Mouse (Mus musculus): ENCODE results near the gene Ank2. TPM values are rescaled to one million over a fixed set of nuclear protein-coding genes. Genes with fewer than 3 reads are reported as not detected.

Ank2 gene
- polyA plus RNA-seq, 1 experiment from 2014 or later = 16.6 TPM

- Histone ChIP-seq H3K36me3 (ENCODE audit: control insufficient read depth, insufficient read depth, low read length) (no peaks in the 10 kb centered on the region; the same call in 1 of the 2 replicates), H3K9ac (ENCODE audit: low read length) (no peak overlapping the region), H3K4me2 (ENCODE audit: low read depth, severe bottlenecking) (no peak overlapping the region), H3K27ac (replicated peaks; ENCODE audit: low read depth, low read length) (no peak overlapping the region), H3K27me3 (ENCODE audit: control insufficient read depth, insufficient read depth, low read length) (no peaks in the 10 kb centered on the region), H3K4me1 (ENCODE audit: control insufficient read depth, insufficient read depth, low read length) (no peaks in the 10 kb centered on the region), H3K4me3 (ENCODE audit: low read depth, low read length) (no peak overlapping the region), H3K9me3 (ENCODE audit: control insufficient read depth, low read length) (no peaks in the 10 kb centered on the region)
- DNase-seq (ENCODE audit: low spot score) (no peak), ATAC-seq (ENCODE audit: insufficient number of reproducible peaks, low FRiP score, low TSS enrichment, low read depth) (no peak)
- WGBS = 90% methylated on average over 3 of the region's 3 CpGs
Measured at GRCm38 (mm10) chr3:127034983-127035382, 464.2 kb downstream of the Ank2 start.

GRCm38 (mm10) chr3:127023992-127024391 is 475.2 kb downstream of the Ank2 start:
- ATAC-seq (ENCODE audit: insufficient number of reproducible peaks, low FRiP score, low TSS enrichment, low read depth) (no peak), DNase-seq (ENCODE audit: low spot score) (no peak)
- no peaks in the 10 kb centered on the region for H3K9me3 ChIP-seq (ENCODE audit: control insufficient read depth, low read length)
- no peaks in the 10 kb centered on the region for H3K27me3 ChIP-seq (ENCODE audit: control insufficient read depth, insufficient read depth, low read length)
- H3K4me2 ChIP-seq (ENCODE audit: low read depth, severe bottlenecking) = no peak overlapping the region
- no peak overlapping the region for H3K27ac ChIP-seq (replicated peaks; ENCODE audit: low read depth, low read length)
- no peaks in the 10 kb centered on the region for H3K4me1 ChIP-seq (ENCODE audit: control insufficient read depth, insufficient read depth, low read length)
- H3K4me3 ChIP-seq (ENCODE audit: low read depth, low read length) = no peak overlapping the region
- no peak overlapping the region for H3K9ac ChIP-seq (ENCODE audit: low read length)
- WGBS = 93% methylated on average over 4 of the region's 4 CpGs
- H3K36me3 ChIP-seq (ENCODE audit: control insufficient read depth, insufficient read depth, low read length) = no peaks in the 10 kb centered on the region

GRCm38 (mm10) chr3:127020167-127020566 is 479.0 kb downstream of the Ank2 start:
- ATAC-seq (ENCODE audit: insufficient number of reproducible peaks, low FRiP score, low TSS enrichment, low read depth) (no peak), DNase-seq (ENCODE audit: low spot score) (no peak)
- Histone ChIP-seq H3K36me3 (ENCODE audit: control insufficient read depth, insufficient read depth, low read length) (no peaks in the 10 kb centered on the region), H3K27ac (replicated peaks; ENCODE audit: low read depth, low read length) (no peak overlapping the region), H3K4me3 (ENCODE audit: low read depth, low read length) (no peak overlapping the region), H3K9ac (ENCODE audit: low read length) (no peak overlapping the region), H3K4me2 (ENCODE audit: low read depth, severe bottlenecking) (no peak overlapping the region), H3K4me1 (ENCODE audit: control insufficient read depth, insufficient read depth, low read length) (no peaks in the 10 kb centered on the region), H3K27me3 (ENCODE audit: control insufficient read depth, insufficient read depth, low read length) (no peaks in the 10 kb centered on the region), H3K9me3 (ENCODE audit: control insufficient read depth, low read length) (no peaks in the 10 kb centered on the region)
- 73% methylated on average over 1 of the region's 1 CpGs for WGBS

- Histone ChIP-seq H3K9me3 (ENCODE audit: control insufficient read depth, low read length) (no peaks in the 10 kb centered on the region), H3K4me2 (ENCODE audit: low read depth, severe bottlenecking) (no peak overlapping the region), H3K4me1 (ENCODE audit: control insufficient read depth, insufficient read depth, low read length) (no peaks in the 10 kb centered on the region), H3K36me3 (ENCODE audit: control insufficient read depth, insufficient read depth, low read length) (no peaks in the 10 kb centered on the region), H3K4me3 (ENCODE audit: low read depth, low read length) (no peak overlapping the region), H3K27ac (replicated peaks; ENCODE audit: low read depth, low read length) (peak overlapping the region; percentile 68; the same call in 1 of the 2 replicates), H3K9ac (ENCODE audit: low read length) (no peak overlapping the region), H3K27me3 (ENCODE audit: control insufficient read depth, insufficient read depth, low read length) (no peaks in the 10 kb centered on the region)
- DNase-seq (ENCODE audit: low spot score) (no peak), ATAC-seq (ENCODE audit: insufficient number of reproducible peaks, low FRiP score, low TSS enrichment, low read depth) (no peak)
- 84% methylated on average over 3 of the region's 3 CpGs for WGBS
Measured at GRCm38 (mm10) chr3:127019728-127020127, 479.4 kb downstream of the Ank2 start.

- Histone ChIP-seq H3K4me3 (ENCODE audit: low read depth, low read length) (no peak overlapping the region), H3K9ac (ENCODE audit: low read length) (no peak overlapping the region), H3K4me1 (ENCODE audit: control insufficient read depth, insufficient read depth, low read length) (no peaks in the 10 kb centered on the region), H3K9me3 (ENCODE audit: control insufficient read depth, low read length) (no peaks in the 10 kb centered on the region), H3K36me3 (ENCODE audit: control insufficient read depth, insufficient read depth, low read length) (no peaks in the 10 kb centered on the region), H3K27ac (replicated peaks; ENCODE audit: low read depth, low read length) (peak overlapping the region; percentile 68; the same call in 1 of the 2 replicates), H3K27me3 (ENCODE audit: control insufficient read depth, insufficient read depth, low read length) (no peaks in the 10 kb centered on the region), H3K4me2 (ENCODE audit: low read depth, severe bottlenecking) (no peak overlapping the region)
- WGBS = 45% methylated on average over 6 of the region's 6 CpGs
- peak; percentile 73; the same call in 1 of the 2 replicates for ATAC-seq (ENCODE audit: insufficient number of reproducible peaks, low FRiP score, low TSS enrichment, low read depth)
- DNase-seq (ENCODE audit: low spot score) = peak; percentile 38
Measured at GRCm38 (mm10) chr3:127019109-127019508, 480.0 kb downstream of the Ank2 start.

- Histone ChIP-seq H3K4me2 (ENCODE audit: low read depth, severe bottlenecking) (no peak overlapping the region), H3K9me3 (ENCODE audit: control insufficient read depth, low read length) (no peaks in the 10 kb centered on the region), H3K27me3 (ENCODE audit: control insufficient read depth, insufficient read depth, low read length) (no peaks in the 10 kb centered on the region), H3K4me3 (ENCODE audit: low read depth, low read length) (no peak overlapping the region), H3K4me1 (ENCODE audit: control insufficient read depth, insufficient read depth, low read length) (no peaks in the 10 kb centered on the region), H3K36me3 (ENCODE audit: control insufficient read depth, insufficient read depth, low read length) (no peaks in the 10 kb centered on the region), H3K27ac (replicated peaks; ENCODE audit: low read depth, low read length) (no peak overlapping the region), H3K9ac (ENCODE audit: low read length) (no peak overlapping the region)
- WGBS = 93% methylated on average over 3 of the region's 3 CpGs
- ATAC-seq (ENCODE audit: insufficient number of reproducible peaks, low FRiP score, low TSS enrichment, low read depth) = no peak
- no peak for DNase-seq (ENCODE audit: low spot score)
Measured at GRCm38 (mm10) chr3:127017523-127017922, 481.6 kb downstream of the Ank2 start.

- Histone ChIP-seq H3K27me3 (ENCODE audit: control insufficient read depth, insufficient read depth, low read length) (no peaks in the 10 kb centered on the region), H3K9me3 (ENCODE audit: control insufficient read depth, low read length) (no peaks in the 10 kb centered on the region), H3K4me2 (ENCODE audit: low read depth, severe bottlenecking) (no peak overlapping the region), H3K9ac (ENCODE audit: low read length) (no peak overlapping the region), H3K36me3 (ENCODE audit: control insufficient read depth, insufficient read depth, low read length) (no peaks in the 10 kb centered on the region), H3K4me1 (ENCODE audit: control insufficient read depth, insufficient read depth, low read length) (no peaks in the 10 kb centered on the region), H3K27ac (replicated peaks; ENCODE audit: low read depth, low read length) (no peak overlapping the region), H3K4me3 (ENCODE audit: low read depth, low read length) (no peak overlapping the region)
- no peak for DNase-seq (ENCODE audit: low spot score)
- ATAC-seq (ENCODE audit: insufficient number of reproducible peaks, low FRiP score, low TSS enrichment, low read depth) = no peak
- WGBS = 90% methylated on average over 6 of the region's 6 CpGs
Measured at GRCm38 (mm10) chr3:127015596-127015995, 483.6 kb downstream of the Ank2 start.

- WGBS = 80% methylated on average over 6 of the region's 6 CpGs
- Histone ChIP-seq H3K4me3 (ENCODE audit: low read depth, low read length) (no peak overlapping the region), H3K4me2 (ENCODE audit: low read depth, severe bottlenecking) (no peak overlapping the region), H3K36me3 (ENCODE audit: control insufficient read depth, insufficient read depth, low read length) (no peaks in the 10 kb centered on the region), H3K9ac (ENCODE audit: low read length) (no peak overlapping the region), H3K27ac (replicated peaks; ENCODE audit: low read depth, low read length) (no peak overlapping the region), H3K9me3 (ENCODE audit: control insufficient read depth, low read length) (no peaks in the 10 kb centered on the region), H3K4me1 (ENCODE audit: control insufficient read depth, insufficient read depth, low read length) (no peaks in the 10 kb centered on the region), H3K27me3 (ENCODE audit: control insufficient read depth, insufficient read depth, low read length) (no peaks in the 10 kb centered on the region)
- no peak for DNase-seq (ENCODE audit: low spot score)
- ATAC-seq (ENCODE audit: insufficient number of reproducible peaks, low FRiP score, low TSS enrichment, low read depth) = no peak
Measured at GRCm38 (mm10) chr3:127015175-127015574, 484.0 kb downstream of the Ank2 start.

- 86% methylated on average over 4 of the region's 4 CpGs for WGBS
- H3K9ac ChIP-seq (ENCODE audit: low read length) = no peak overlapping the region
- ATAC-seq (ENCODE audit: insufficient number of reproducible peaks, low FRiP score, low TSS enrichment, low read depth) (no peak), DNase-seq (ENCODE audit: low spot score) (no peak)
- no peaks in the 10 kb centered on the region for H3K9me3 ChIP-seq (ENCODE audit: control insufficient read depth, low read length)
- H3K27ac ChIP-seq (replicated peaks; ENCODE audit: low read depth, low read length) = no peak overlapping the region
- H3K4me1 ChIP-seq (ENCODE audit: control insufficient read depth, insufficient read depth, low read length) = no peaks in the 10 kb centered on the region
- H3K36me3 ChIP-seq (ENCODE audit: control insufficient read depth, insufficient read depth, low read length) = no peaks in the 10 kb centered on the region
- no peak overlapping the region for H3K4me2 ChIP-seq (ENCODE audit: low read depth, severe bottlenecking)
- H3K4me3 ChIP-seq (ENCODE audit: low read depth, low read length) = no peak overlapping the region
- no peaks in the 10 kb centered on the region for H3K27me3 ChIP-seq (ENCODE audit: control insufficient read depth, insufficient read depth, low read length)
Measured at GRCm38 (mm10) chr3:127013976-127014375, 485.2 kb downstream of the Ank2 start.

Data from limb, embryonic 11.5 days (tissue).